Mouse (Mus musculus): Measurements from ENCODE around the gene Nav2.

The Nav2 gene

DNA sequence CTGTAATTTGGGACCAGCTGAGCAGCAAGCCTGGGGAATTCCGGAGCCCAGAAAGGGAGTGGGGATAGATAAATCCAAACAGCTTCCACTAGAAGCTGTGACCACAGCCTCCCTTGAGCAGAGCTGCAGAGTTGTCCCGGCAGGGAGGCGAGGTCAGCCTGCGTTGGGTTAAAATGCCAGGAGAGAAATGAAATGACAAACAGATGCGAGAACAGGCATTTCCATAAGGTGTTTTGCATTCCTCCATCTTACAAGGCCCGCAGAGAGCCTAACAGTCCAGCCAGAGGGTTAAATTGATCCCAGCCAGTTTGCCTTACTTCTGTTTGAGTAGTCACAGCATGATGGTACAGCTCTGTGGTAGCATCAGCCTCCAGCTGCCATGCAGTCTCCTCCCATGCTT lies 309.3 kb downstream of the Nav2 start:
- no peak for DNase-seq

DNA sequence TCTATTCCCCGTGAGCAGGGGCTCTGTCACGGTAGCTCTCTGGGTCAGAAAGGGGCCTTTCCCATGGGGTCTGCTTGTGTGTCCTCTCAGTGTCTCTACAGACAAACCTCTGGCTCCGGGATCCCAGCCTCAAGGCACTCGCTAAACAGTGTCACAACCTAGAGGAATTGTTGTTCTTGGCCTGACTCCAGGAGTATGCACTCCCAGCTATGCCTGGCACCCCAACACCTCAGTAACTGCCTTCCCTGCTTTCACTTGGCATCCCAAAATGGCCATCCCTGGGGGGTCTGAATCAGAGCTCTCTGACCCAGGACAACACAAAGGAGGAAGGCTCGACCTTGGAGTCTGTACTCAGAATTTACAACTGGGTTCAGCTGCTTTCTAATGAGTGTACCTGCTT lies 317.2 kb downstream of the Nav2 start:
- no peak for DNase-seq

GRCm38 (mm10) chr7:49232969-49233368 lies 324.5 kb downstream of the Nav2 start:
- peak; percentile 91 for DNase-seq

- no peak for DNase-seq
These were observed 325.8 kb downstream of the Nav2 start for GRCm38 (mm10) chr7:49234288-49234687.

- DNase-seq = no peak
These were observed 326.8 kb downstream of the Nav2 start for GRCm38 (mm10) chr7:49235271-49235681.

DNA sequence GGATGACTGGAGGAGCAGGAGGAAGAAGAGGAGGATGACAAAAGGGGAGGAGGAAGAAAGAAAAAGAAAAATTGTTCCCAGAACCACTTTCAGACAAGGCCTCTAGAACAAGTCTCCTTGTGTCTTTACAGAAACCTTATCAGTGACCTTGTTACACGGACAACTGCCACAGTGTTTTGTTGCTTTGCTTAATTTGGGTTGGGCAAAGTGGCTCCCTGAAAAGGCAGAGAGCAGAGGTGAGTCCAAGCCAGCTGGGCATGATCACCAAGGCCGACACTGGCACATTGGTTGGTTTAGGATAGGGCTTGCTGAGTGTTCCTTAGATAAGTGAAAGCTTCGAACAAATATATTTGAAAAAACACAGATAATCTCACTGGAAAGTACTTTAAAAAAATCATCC lies 327.3 kb downstream of the Nav2 start:
- DNase-seq = no peak

DNA sequence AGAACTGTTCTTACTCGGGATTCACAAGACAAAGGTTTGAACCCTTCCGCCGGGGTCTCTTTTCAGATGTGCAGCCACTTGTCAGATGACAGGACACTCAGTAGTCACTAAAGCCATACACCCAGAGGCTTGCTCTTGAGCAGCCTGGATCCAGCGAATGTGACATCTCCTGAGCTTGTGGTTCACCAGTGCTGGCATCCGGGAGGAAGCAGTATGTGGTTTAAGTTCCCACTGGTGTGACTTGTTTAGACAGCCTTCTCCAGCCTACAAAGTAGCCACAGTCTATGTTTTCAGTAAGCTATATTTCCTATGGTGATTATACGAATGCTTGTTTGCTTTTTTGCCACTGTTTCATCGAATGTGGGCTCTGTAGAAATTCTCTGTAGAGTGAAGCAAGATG lies 331.9 kb downstream of the Nav2 start:
- no peak for DNase-seq

- DNase-seq = no peak
These were observed 332.8 kb downstream of the Nav2 start for GRCm38 (mm10) chr7:49241229-49241751.

DNA sequence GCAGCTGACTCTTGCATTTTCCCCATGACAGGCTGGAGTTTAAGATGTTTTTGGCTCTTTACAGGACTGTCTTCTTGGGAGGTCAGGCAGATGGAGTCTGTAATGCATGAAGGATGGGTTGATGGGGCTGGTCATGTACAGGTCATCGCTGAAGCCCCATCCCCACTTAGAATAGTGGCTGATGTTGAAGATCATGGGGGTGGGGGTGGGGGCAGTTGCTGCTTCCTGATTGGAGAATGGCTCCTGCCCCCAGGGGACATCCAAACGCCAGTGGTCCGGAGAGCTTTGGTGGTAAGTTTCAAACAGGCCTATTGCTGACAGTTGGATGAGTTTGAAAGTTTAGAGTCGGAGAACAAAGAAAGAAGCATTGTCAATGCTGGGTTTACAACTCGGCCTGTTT lies 333.7 kb downstream of the Nav2 start:
- no peak for DNase-seq

GRCm38 (mm10) chr7:49243079-49243478 lies 334.6 kb downstream of the Nav2 start:
- no peak for DNase-seq

DNA sequence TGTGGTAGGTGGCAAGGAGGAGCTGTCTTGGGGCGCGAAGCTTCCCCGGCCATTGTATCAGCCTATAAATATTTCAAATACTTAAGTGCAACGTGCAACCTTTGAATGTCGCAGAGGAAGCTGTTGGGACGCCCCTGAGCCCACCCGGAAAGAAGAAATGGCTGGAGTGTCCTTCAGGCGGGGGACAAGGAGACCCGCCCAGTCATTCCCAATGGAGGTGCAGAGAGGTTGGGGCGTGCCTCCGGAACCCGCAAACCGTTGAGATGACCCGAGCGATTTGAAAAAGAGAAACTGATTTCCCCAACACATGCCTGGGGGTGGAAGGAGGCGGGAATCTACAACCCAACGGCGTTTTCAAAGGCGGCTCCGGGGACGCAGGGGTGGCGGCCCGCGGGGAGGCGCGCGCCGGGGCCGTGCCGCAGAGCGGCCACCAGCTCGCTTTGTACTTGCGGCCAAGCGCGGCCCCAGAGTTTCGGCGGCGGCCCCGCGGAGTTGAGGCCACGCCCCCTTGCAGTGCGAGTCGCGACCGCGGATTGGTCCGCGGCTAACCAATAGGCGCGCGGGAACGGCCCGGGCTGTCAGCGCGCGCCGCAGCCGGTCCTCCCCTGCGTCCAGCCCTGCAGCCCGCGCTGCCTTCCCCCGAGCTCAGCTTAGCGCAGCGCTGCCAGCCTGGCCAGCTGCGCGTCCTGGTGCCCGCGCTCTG lies 337.2 kb downstream of the Nav2 start:
- DNase-seq = peak; percentile 100

- no peak for DNase-seq
These were observed 337.7 kb downstream of the Nav2 start for GRCm38 (mm10) chr7:49246240-49246578.

GRCm38 (mm10) chr7:49246584-49247481 lies 338.3 kb downstream of the Nav2 start:
- DNase-seq = peak; percentile 93

- peak; percentile 99 for DNase-seq
These were observed 339.3 kb downstream of the Nav2 start for GRCm38 (mm10) chr7:49247744-49248331.

GRCm38 (mm10) chr7:49248333-49249086 lies 340.0 kb downstream of the Nav2 start:
- DNase-seq = peak; percentile 96

GRCm38 (mm10) chr7:49249462-49249861 lies 340.9 kb downstream of the Nav2 start:
- no peak for DNase-seq

- DNase-seq = peak; percentile 96
These were observed 341.5 kb downstream of the Nav2 start for GRCm38 (mm10) chr7:49249996-49250395.

DNA sequence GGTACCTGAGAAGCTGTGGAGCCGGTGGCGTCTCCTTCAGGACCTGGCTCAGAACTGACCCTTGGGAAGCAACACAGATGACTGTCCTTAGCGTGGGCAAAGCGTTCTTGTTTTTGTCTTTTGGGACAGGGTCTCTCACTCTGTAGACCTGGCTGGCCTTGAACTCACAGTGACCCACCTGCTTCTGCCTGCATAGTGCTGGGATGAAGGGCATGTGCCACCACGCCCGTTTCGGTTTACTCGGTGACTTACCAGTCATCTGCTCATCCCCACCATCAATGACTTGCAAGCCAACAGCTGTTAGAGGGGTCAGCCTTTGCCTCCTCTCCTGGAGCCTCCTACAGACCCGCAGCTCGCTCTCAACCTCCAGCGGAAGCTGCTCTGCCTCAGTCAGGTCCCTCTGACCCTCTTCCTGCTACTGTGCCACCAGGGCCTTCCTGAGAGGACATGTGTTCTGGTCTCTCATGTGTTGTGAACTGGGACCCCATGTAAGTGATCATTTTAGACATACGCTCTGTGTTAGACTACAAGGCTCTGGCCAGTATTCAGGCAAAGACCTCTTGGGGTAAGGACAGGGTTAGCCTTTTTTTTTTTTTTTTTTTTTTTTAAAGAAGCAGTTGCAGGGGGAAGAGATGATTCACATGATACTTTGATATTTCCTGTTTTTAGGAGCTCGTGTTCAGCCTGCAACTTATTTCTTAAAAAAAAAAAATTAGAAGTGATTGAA lies 342.2 kb downstream of the Nav2 start:
- DNase-seq = no peak

GRCm38 (mm10) chr7:49251308-49251638 lies 342.8 kb downstream of the Nav2 start:
- no peak for DNase-seq

DNA sequence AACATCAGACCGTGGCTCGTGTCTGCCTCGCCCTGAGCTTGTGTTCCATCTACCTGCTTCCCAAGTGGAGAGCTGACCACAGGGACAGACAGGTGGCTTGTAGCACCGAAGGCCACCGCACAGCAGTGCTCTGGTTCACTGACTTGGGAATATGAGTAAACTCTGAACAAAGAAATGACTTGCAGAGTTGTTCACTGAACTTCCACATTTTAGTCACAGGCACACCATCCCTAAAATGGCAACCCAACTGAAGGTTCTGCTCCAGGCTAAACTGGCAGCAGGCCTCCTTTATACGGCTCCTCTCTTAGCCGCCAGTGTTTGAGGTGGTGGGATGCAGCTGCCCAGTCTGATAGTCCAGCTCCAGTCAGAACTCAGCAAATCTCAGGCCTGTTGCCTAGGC lies 343.9 kb downstream of the Nav2 start:
- no peak for DNase-seq

DNA sequence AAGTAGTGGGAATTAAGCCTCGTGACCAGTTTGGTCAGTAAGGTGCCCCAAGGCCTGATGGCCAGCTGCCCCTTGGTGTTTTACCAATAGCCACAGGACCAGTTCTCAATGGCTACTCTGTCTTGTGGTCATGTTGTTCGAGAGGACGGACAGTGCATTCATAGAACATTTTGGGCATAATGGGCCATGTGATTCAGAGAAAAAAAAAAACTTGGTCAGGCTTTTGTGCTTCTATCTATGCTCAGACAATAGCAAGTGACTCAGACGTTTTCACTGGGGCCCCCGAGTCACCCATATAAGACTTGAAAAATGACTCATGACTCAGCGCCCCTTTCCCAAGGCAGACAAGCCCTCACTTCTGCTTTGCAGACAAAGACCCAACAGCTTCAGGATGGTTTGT lies 344.4 kb downstream of the Nav2 start:
- no peak for DNase-seq

GRCm38 (mm10) chr7:49255053-49255452 lies 346.5 kb downstream of the Nav2 start:
- no peak for DNase-seq

Data from heart, adult 11 months (tissue).